Mouse (Mus musculus) liver, embryonic 13.5 days (tissue): Measurements from ENCODE around the gene Nfia. TPM values are rescaled to one million over a fixed set of nuclear protein-coding genes. Genes with fewer than 3 reads are reported as not detected.

Source experiments
- ATAC-seq: fragments of 200-750 bp; cut with Nextera tagmentation; 2 replicates; pipeline ENCODE4 v1.8.0; 2017; ENCODE audit warnings: low read depth, mild to moderate bottlenecking, moderate number of reproducible peaks, moderate library complexity
- DNase-seq: peaks from one replicate; pipeline ENCODE4 v3.0.0; 2022
- H3K27ac ChIP-seq: fragments of 300-500 bp; sonication (generic); 2 replicates; pipeline ENCODE4 v1.5.1; 2015; ENCODE audit warnings: moderate library complexity, mild to moderate bottlenecking, inconsistent platforms
- H3K27me3 ChIP-seq: fragments of 300-500 bp; sonication (generic); 2 replicates; pipeline ENCODE4 v1.6.1; 2015; ENCODE audit warnings: mild to moderate bottlenecking, inconsistent platforms
- H3K36me3 ChIP-seq: fragments of 300-500 bp; sonication (generic); 2 replicates; pipeline ENCODE4 v1.6.1; 2015; ENCODE audit warnings: mild to moderate bottlenecking, inconsistent platforms
- H3K4me1 ChIP-seq: fragments of 300-500 bp; sonication (generic); replicated peaks from 2 replicates; pipeline ENCODE4 v1.6.1; 2015; ENCODE audit warnings: inconsistent platforms
- H3K4me2 ChIP-seq: fragments of 300-500 bp; sonication (generic); 2 replicates; pipeline ENCODE4 v1.6.1; 2015; ENCODE audit warnings: inconsistent platforms, mild to moderate bottlenecking, moderate library complexity
- H3K4me3 ChIP-seq: fragments of 300-500 bp; sonication (generic); replicated peaks from 2 replicates; pipeline ENCODE4 v1.5.1; 2015; ENCODE audit warnings: mild to moderate bottlenecking, inconsistent platforms
- H3K9ac ChIP-seq: fragments of 300-500 bp; sonication (generic); 2 replicates; pipeline ENCODE4 v1.6.1; 2015; ENCODE audit warnings: mild to moderate bottlenecking, inconsistent platforms
- H3K9me3 ChIP-seq: fragments of 300-500 bp; sonication (generic); replicated peaks from 2 replicates; pipeline ENCODE4 v1.6.1; 2016; ENCODE audit warnings: inconsistent platforms
- WGBS: fragments of 180-500 bp; shearing (Covaris S2); methylation state at CpG from one replicate; pipeline ENCODE4 v1.1.7; 2015; ENCODE audit not compliant: insufficient replicate concordance; 5-methylcytosine and 5-hydroxymethylcytosine counted together
- polyA plus RNA-seq: library from polyadenylated mRNA; unstranded; fragments of >200 nt; fragmentation: Nextera tagmentation; extraction: Ambion mirVana; gene quantifications from 2 replicates; pipeline ENCODE4 v1.2.1, GENCODE M21; 2015

The Nfia gene
- polyA plus RNA-seq, 1 experiment from 2014 or later: 3.0 TPM

DNA sequence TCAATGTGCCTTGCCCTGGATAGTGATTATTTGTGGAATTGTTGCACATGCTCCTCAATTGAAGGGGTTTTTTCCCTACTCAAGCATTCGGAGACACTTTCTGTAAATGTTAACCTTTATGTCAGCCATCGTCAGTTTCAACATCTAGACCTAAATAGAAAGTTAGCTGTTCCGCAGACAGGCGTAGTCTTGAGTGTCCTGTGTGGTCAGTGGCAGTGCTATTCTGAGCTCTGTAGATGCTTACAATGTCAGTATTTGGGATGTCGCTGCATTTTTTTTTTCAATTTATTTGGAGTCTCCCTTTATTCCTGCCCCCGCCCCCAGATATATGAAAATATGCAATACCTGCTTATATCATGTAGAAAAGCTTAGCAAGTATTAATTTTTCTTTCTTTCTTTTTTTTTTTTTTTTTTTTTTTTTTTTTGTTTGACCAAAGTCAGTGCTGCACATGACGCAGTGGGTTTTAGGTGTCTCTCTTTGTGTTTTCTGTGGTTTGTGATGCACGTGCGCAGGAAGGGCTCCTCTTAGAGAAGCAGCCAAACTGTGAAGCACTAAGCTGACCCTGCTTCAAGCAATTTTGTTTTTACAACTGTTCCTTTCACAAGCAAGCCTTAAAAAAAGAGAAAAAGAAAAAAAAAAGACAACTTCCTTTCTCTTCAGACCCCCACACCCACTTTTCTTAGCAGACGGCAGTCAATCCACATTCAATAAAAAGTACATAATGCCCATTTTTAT is 340.9 kb downstream of the Nfia start:
- no peak overlapping the region for H3K27ac ChIP-seq
- no peaks in the 10 kb centered on the region for H3K27me3 ChIP-seq
- H3K4me2 ChIP-seq: no peak overlapping the region
- 50% methylated on average over 10 of the region's 10 CpGs for WGBS
- ATAC-seq: no peak
- no peaks in the 10 kb centered on the region for H3K36me3 ChIP-seq
- no peak for DNase-seq
- peaks cover 3% of the 10 kb centered on the region; the same call in 1 of the 2 replicates for H3K4me1 ChIP-seq
- H3K9me3 ChIP-seq: no peaks in the 10 kb centered on the region
- H3K9ac ChIP-seq: no peak overlapping the region
- no peak overlapping the region for H3K4me3 ChIP-seq

- ATAC-seq (no peak), DNase-seq (no peak)
- Histone ChIP-seq H3K27me3 (no peaks in the 10 kb centered on the region), H3K9me3 (no peaks in the 10 kb centered on the region), H3K36me3 (no peaks in the 10 kb centered on the region), H3K9ac (no peak overlapping the region), H3K4me2 (no peak overlapping the region), H3K27ac (no peak overlapping the region), H3K4me1 (no peaks in the 10 kb centered on the region), H3K4me3 (no peak overlapping the region)
- 29% methylated on average over 2 of the region's 2 CpGs for WGBS
These were observed 342.4 kb downstream of the Nfia start for GRCm38 (mm10) chr4:98114966-98115365.

DNA sequence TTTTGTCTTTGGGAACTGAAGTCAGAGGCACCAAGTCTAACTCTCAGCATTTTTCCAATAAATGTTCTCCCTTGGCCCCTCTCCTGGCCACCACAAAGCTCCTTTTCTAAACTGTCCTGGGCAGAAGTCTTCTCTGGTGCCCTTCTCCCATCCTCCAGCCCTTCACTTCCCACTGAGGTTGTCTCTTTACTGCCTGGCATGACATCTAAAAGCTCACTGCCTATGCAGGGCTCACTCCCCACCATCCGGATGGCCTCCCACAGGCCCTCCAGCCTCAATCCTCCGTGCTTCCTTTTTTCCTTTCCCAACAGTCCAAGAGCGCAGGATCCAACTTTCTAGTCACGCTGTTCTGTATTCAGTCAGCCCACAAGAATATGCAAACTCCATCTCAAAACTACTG is 342.9 kb downstream of the Nfia start:
- H3K27me3 ChIP-seq: no peaks in the 10 kb centered on the region
- DNase-seq: no peak

DNA sequence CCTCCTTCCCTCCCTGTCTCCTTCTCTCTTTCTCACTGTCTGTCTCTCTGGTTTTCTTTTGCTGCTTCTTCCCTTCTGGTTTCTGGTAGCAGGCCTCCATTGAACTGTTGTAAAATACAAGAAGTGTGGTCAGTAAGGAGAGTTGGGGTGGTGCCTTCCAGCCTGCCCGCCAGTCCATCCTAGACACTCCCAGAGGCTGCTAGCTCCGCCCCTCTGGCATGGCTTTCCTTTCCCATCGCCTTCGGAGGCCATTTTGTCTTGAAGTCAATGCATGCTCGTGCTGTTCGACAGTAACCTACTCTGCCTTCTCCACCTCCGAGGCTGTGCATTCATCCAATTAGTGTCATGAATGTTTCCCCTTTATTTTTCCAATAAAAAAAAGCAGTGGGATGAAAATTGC is 343.5 kb downstream of the Nfia start:
- H3K4me3 ChIP-seq: no peak overlapping the region
- 73% methylated on average over 7 of the region's 7 CpGs for WGBS
- H3K9me3 ChIP-seq: no peaks in the 10 kb centered on the region
- no peaks in the 10 kb centered on the region for H3K27me3 ChIP-seq
- H3K4me2 ChIP-seq: no peak overlapping the region
- DNase-seq (no peak), ATAC-seq (no peak)
- no peaks in the 10 kb centered on the region for H3K4me1 ChIP-seq
- no peaks in the 10 kb centered on the region for H3K36me3 ChIP-seq
- no peak overlapping the region for H3K9ac ChIP-seq
- no peak overlapping the region for H3K27ac ChIP-seq

More for the DNA sequence above, 342.9 kb downstream of the Nfia start:
- Histone ChIP-seq H3K4me3 (no peak overlapping the region), H3K9me3 (no peaks in the 10 kb centered on the region), H3K4me2 (no peak overlapping the region), H3K4me1 (no peaks in the 10 kb centered on the region), H3K9ac (no peak overlapping the region), H3K36me3 (no peaks in the 10 kb centered on the region), H3K27ac (no peak overlapping the region)
- no peak for ATAC-seq
- 72% methylated on average over 4 of the region's 4 CpGs for WGBS

DNA sequence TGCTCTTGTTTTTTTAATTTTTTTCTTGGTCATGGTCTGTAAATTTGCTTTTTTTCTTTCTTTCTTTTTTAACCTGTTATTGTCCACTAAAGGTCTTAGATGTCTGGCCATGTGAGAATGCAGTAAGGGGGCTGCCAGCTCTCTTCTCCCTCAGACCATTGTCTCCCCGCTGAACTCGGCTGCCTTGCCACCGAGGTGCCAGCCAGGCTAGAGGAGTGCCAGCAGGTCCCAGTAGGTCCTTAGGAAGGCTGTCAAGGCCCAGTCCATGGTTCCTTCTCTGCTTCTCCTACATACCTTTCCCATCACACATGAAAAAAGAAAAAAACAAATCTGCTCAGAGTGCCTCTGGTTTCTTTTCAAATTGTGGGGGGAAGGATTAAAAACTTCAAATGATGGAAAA is 345.6 kb downstream of the Nfia start:
- no peak overlapping the region for H3K27ac ChIP-seq
- H3K27me3 ChIP-seq: no peaks in the 10 kb centered on the region
- H3K9me3 ChIP-seq: no peaks in the 10 kb centered on the region
- ATAC-seq (no peak), DNase-seq (no peak)
- H3K4me3 ChIP-seq: no peak overlapping the region
- no peaks in the 10 kb centered on the region for H3K4me1 ChIP-seq
- no peak overlapping the region for H3K4me2 ChIP-seq
- WGBS: 60% methylated on average over 3 of the region's 3 CpGs
- no peaks in the 10 kb centered on the region for H3K36me3 ChIP-seq
- H3K9ac ChIP-seq: no peak overlapping the region

DNA sequence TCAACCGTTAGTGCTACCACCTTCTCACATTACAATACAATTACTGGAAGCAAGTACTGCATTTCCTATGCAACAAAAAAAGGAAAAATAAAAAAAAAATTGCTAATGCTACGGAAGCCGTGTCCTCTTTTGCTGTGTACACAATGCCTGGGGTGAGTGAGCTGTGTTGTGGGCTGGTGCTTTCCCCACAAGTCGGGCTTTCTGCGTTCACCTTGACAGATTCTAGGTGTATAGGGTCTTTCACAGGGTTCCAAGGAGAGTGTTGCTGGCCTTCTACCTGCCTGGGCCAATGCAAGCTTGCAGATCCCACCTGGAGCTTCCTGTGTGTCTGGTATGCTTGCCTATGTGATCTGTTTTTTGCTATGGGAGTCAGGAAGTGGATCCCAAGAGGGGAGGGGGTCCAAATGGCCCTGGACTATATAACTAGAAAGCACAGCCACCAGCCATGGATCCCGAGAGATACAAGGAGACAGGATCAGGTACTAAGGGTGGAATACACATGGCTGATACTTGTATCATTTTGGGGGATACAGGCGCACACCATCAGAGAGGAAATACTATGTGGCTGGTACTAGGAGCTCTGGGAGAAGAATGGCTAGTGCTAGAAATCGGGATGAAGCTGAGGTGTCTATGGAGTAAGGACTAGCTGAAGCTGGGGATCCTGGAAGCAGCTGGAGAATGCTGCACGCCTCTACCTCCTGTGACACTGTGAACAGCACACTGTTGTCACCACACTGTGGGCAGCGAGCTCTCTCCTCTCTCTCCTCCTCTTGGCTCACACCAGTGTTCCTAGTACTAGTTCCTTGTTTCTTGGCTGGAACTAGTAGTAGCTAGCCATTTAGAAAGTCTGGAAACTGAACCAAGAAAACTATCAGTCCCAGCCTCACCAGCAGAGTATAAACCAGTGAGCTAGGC is 346.5 kb downstream of the Nfia start:
- no peak overlapping the region for H3K4me2 ChIP-seq
- H3K4me1 ChIP-seq: no peaks in the 10 kb centered on the region
- no peak overlapping the region for H3K4me3 ChIP-seq
- WGBS: 56% methylated on average over 10 of the region's 10 CpGs
- DNase-seq (no peak), ATAC-seq (no peak)
- H3K27me3 ChIP-seq: no peaks in the 10 kb centered on the region
- H3K9me3 ChIP-seq: no peaks in the 10 kb centered on the region
- no peak overlapping the region for H3K27ac ChIP-seq
- H3K9ac ChIP-seq: no peak overlapping the region
- H3K36me3 ChIP-seq: no peaks in the 10 kb centered on the region

- Histone ChIP-seq H3K4me3 (no peak overlapping the region), H3K27me3 (no peaks in the 10 kb centered on the region), H3K36me3 (no peaks in the 10 kb centered on the region), H3K9ac (no peak overlapping the region), H3K27ac (no peak overlapping the region), H3K9me3 (no peaks in the 10 kb centered on the region), H3K4me2 (no peak overlapping the region), H3K4me1 (no peaks in the 10 kb centered on the region)
- WGBS: 57% methylated on average over 3 of the region's 3 CpGs
- DNase-seq (no peak), ATAC-seq (no peak)
These were observed 347.5 kb downstream of the Nfia start for GRCm38 (mm10) chr4:98119949-98120531.

DNA sequence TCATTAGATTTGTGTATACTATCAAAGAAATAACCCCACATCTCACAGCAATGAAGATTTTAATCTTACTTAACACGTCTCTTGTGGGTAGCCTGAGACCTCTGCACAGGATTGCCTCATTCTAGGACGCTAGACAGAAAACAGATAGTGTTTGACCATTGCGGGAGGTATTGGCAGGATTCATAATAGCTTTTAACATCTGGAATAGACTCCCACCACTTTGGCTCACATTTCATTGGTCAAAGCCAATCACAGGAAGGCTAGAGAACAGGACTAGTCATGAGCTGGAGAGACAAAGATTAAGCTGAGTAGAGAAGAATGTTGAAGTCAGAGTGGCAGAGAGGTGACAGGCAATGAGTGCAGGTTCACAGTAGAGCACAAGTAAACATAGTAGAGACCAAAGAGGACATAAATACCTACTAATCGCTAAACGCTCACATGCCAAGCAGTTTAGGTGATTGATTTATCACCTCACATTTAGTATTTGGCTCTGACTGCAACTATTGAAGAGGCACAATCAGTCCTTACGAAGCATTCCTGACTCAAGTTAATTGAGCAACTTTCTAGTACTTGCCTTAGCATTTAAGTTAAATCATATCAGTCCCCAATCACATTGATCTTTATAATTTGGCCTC is 348.3 kb downstream of the Nfia start:
- no peaks in the 10 kb centered on the region for H3K4me1 ChIP-seq
- H3K9me3 ChIP-seq: no peaks in the 10 kb centered on the region
- no peaks in the 10 kb centered on the region for H3K36me3 ChIP-seq
- DNase-seq (no peak), ATAC-seq (no peak)
- 62% methylated on average over 6 of the region's 6 CpGs for WGBS
- H3K4me2 ChIP-seq: no peak overlapping the region
- no peaks in the 10 kb centered on the region for H3K27me3 ChIP-seq
- no peak overlapping the region for H3K9ac ChIP-seq
- no peak overlapping the region for H3K4me3 ChIP-seq
- H3K27ac ChIP-seq: no peak overlapping the region

DNA sequence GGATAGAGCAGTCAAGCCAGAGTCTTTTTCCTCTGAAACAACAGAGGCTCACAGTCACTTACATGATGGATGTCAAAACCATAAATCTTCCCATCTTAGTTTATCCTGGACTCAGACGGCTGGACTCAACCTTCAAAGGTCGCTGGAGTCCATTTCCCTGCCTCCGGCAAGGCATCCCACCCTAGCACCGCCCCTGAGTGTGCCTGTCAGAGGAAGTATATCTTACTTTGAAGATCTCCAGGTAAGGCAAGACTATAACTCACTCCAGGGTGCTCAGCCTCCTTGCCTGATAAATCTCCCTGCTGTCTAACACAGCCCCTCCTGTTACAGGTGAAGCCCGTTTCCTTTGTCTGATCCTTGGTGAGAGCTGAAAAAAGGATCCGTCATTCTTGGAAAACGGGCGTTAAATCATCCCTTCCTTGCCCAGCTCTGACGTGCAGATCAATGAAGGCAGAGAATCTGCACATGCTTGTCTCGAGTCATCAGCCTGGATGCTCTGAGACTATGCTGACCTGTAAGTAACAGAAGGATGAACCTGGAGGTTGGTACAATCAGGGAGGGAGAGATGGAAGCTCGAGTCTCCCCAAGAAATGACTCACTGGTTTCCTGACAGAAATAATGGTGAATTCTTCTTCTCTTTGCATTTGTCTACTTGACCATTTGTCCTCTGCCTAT is 353.6 kb downstream of the Nfia start:
- Histone ChIP-seq H3K27ac (no peak overlapping the region), H3K9me3 (no peaks in the 10 kb centered on the region), H3K27me3 (no peaks in the 10 kb centered on the region), H3K4me2 (no peak overlapping the region), H3K4me1 (no peaks in the 10 kb centered on the region), H3K36me3 (no peaks in the 10 kb centered on the region), H3K4me3 (no peak overlapping the region), H3K9ac (no peak overlapping the region)
- 60% methylated on average over 11 of the region's 11 CpGs for WGBS
- DNase-seq (no peak), ATAC-seq (no peak)

- Histone ChIP-seq H3K4me3 (no peak overlapping the region), H3K36me3 (no peaks in the 10 kb centered on the region), H3K4me2 (no peak overlapping the region), H3K27ac (no peak overlapping the region), H3K9me3 (no peaks in the 10 kb centered on the region), H3K4me1 (no peaks in the 10 kb centered on the region), H3K9ac (no peak overlapping the region), H3K27me3 (no peaks in the 10 kb centered on the region)
- DNase-seq (no peak), ATAC-seq (no peak)
- WGBS: 34% methylated on average over 2 of the region's 2 CpGs
These were observed 358.3 kb downstream of the Nfia start for GRCm38 (mm10) chr4:98130798-98131197.

DNA sequence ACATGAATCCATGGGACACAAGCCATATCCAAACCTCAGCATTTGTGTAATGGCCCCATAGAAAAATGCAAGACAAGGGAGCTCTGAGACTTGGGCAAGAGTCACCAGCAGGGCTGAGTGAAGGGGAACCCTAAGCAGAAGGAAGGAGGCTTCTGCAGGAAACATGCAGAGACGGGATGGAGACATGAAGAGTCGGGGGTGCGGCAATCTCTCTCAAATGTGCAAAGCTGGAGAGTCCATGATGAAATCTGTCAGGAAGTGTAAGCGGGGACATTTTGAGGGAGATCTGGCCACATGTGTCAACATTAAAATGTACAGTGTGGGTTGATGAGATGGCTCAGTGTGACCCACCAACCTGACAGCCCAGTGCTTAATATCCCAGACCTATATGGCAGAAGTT is 361.5 kb downstream of the Nfia start:
- no peaks in the 10 kb centered on the region for H3K36me3 ChIP-seq
- no peak overlapping the region for H3K4me2 ChIP-seq
- no peaks in the 10 kb centered on the region for H3K4me1 ChIP-seq
- H3K9me3 ChIP-seq: no peaks in the 10 kb centered on the region
- H3K27ac ChIP-seq: no peak overlapping the region
- no peaks in the 10 kb centered on the region for H3K27me3 ChIP-seq
- no peak overlapping the region for H3K9ac ChIP-seq
- DNase-seq: no peak
- WGBS: 77% methylated on average over 4 of the region's 4 CpGs
- ATAC-seq: no peak
- no peak overlapping the region for H3K4me3 ChIP-seq
